Mouse (Mus musculus) thymus, postnatal 0 days (tissue): ENCODE results near the gene Meaf6. TPM values are rescaled to one million over a fixed set of nuclear protein-coding genes. Genes with fewer than 3 reads are reported as not detected.
A peak's percentile ranks its signal among the peaks of the same experiment; 100 is the strongest.

Experiments
- DNase-seq: peaks from one replicate; pipeline ENCODE4 v3.0.0-alpha.2; 2015; ENCODE audit warnings: low spot score
- polyA plus RNA-seq: library from polyadenylated mRNA; unstranded; fragments of >200 nt; fragmentation: Nextera tagmentation; extraction: Ambion mirVana; gene quantifications from 2 replicates; pipeline ENCODE4 v1.2.1, GENCODE M21; 2015

Gene Meaf6
- polyA plus RNA-seq, 1 experiment from 2014 or later, result 48.4 TPM

- DNase-seq, result no peak
Observed at GRCm38 (mm10) chr4:125115710-125116089, 30.8 kb downstream of the Meaf6 start.

GRCm38 (mm10) chr4:125116090-125116861 is 31.3 kb downstream of the Meaf6 start:
- no peak for DNase-seq

GRCm38 (mm10) chr4:125116929-125117328 is 32.0 kb downstream of the Meaf6 start:
- DNase-seq, result no peak

GRCm38 (mm10) chr4:125117902-125118320 is 33.0 kb downstream of the Meaf6 start:
- peak; percentile 85 for DNase-seq

- DNase-seq, result peak; percentile 50
Observed at GRCm38 (mm10) chr4:125119070-125119469, 34.1 kb downstream of the Meaf6 start.

- no peak for DNase-seq
Observed at GRCm38 (mm10) chr4:125119721-125120120, 34.8 kb downstream of the Meaf6 start.

- DNase-seq, result peak; percentile 44
Observed at GRCm38 (mm10) chr4:125122431-125123278, 37.7 kb downstream of the Meaf6 start.

- DNase-seq, result no peak
Observed at GRCm38 (mm10) chr4:125123279-125123671, 38.3 kb downstream of the Meaf6 start.

- peak; percentile 71 for DNase-seq
Observed at GRCm38 (mm10) chr4:125124424-125125209, 39.7 kb downstream of the Meaf6 start.

- no peak for DNase-seq
Observed at GRCm38 (mm10) chr4:125125361-125125921, 40.5 kb downstream of the Meaf6 start.

GRCm38 (mm10) chr4:125126186-125126585 is 41.3 kb downstream of the Meaf6 start:
- DNase-seq, result no peak

GRCm38 (mm10) chr4:125126761-125127160 is 41.8 kb downstream of the Meaf6 start:
- DNase-seq, result no peak

GRCm38 (mm10) chr4:125127305-125128084 is 42.6 kb downstream of the Meaf6 start, which contains the start of gene Zc3h12a:
TSS of gene Zc3h12a (minus strand) at chr4:125127840.
- DNase-seq, result peak; percentile 95

GRCm38 (mm10) chr4:125131493-125131892 is 46.6 kb downstream of the Meaf6 start:
- no peak for DNase-seq

GRCm38 (mm10) chr4:125132394-125132793 is 47.5 kb downstream of the Meaf6 start:
- peak; percentile 78 for DNase-seq

GRCm38 (mm10) chr4:125134192-125134591 is 49.3 kb downstream of the Meaf6 start:
- no peak for DNase-seq

- no peak for DNase-seq
Observed at GRCm38 (mm10) chr4:125134631-125135030, 49.7 kb downstream of the Meaf6 start.

GRCm38 (mm10) chr4:125135076-125135855 is 50.3 kb downstream of the Meaf6 start:
- DNase-seq, result no peak

- no peak for DNase-seq
Observed at GRCm38 (mm10) chr4:125136303-125136888, 51.5 kb downstream of the Meaf6 start.
